Mouse (Mus musculus): ENCODE results near the gene Olfr1352. TPM values are rescaled to one million over a fixed set of nuclear protein-coding genes. Genes with fewer than 3 reads are reported as not detected.

The Olfr1352 gene
- polyA plus RNA-seq (2015; fragmentation: Nextera tagmentation; extraction: Ambion mirVana), result not detected in 2 replicates

GRCm38 (mm10) chr10:78980750-78981149 is at the start of gene Olfr1352:
Gene Olfr1352 (plus strand): TSS chr10:78981050.

GRCm38 (mm10) chr10:78950336-78950735 is 30.5 kb upstream of the Olfr1352 start, which contains the start of gene Olfr8:
Gene Olfr8 (plus strand): TSS chr10:78950636.

GRCm38 (mm10) chr10:78963009-78963408 is 17.8 kb upstream of the Olfr1352 start, which contains the start of gene Olfr1353:
Gene Olfr1353 (plus strand): TSS chr10:78963309.

GRCm38 (mm10) chr10:79012172-79012571 is 31.3 kb downstream of the Olfr1352 start, which contains the start of gene Olfr1351:
Gene Olfr1351 (plus strand): TSS chr10:79012472.

GRCm38 (mm10) chr10:79028441-79028840 is 47.6 kb downstream of the Olfr1352 start, which contains the start of gene Olfr57:
Gene Olfr57 (plus strand): TSS chr10:79028741.

Other genes with a start within 250 kb of the Olfr1352 start
- gene Ccdc105, start 228.0 kb upstream of the Olfr1352 start, polyA plus RNA-seq (2015; fragmentation: Nextera tagmentation; extraction: Ambion mirVana), result 0.19 TPM in 1 of 2 replicates, not detected in the other
- 0.58 and 0.60 TPM in 2 replicates for gene Slc1a6, start 200.6 kb upstream of the Olfr1352 start, polyA plus RNA-seq (2015; fragmentation: Nextera tagmentation; extraction: Ambion mirVana)
- gene Olfr1356, start 128.9 kb upstream of the Olfr1352 start, polyA plus RNA-seq (2015; fragmentation: Nextera tagmentation; extraction: Ambion mirVana), result not detected in 2 replicates
- not detected in 2 replicates for gene Olfr1355, start 105.5 kb upstream of the Olfr1352 start, polyA plus RNA-seq (2015; fragmentation: Nextera tagmentation; extraction: Ambion mirVana)
- gene Olfr1354, start 67.9 kb upstream of the Olfr1352 start, polyA plus RNA-seq (2015; fragmentation: Nextera tagmentation; extraction: Ambion mirVana), result not detected in 2 replicates
- not detected in 2 replicates for gene Olfr8, start 30.4 kb upstream of the Olfr1352 start, polyA plus RNA-seq (2015; fragmentation: Nextera tagmentation; extraction: Ambion mirVana)
- not detected in 2 replicates for gene Olfr1353, start 17.7 kb upstream of the Olfr1352 start, polyA plus RNA-seq (2015; fragmentation: Nextera tagmentation; extraction: Ambion mirVana)
- not detected in 2 replicates for gene Olfr1351, start 31.4 kb downstream of the Olfr1352 start, polyA plus RNA-seq (2015; fragmentation: Nextera tagmentation; extraction: Ambion mirVana)
- gene Olfr57, start 47.7 kb downstream of the Olfr1352 start, polyA plus RNA-seq (2015; fragmentation: Nextera tagmentation; extraction: Ambion mirVana), result 0.30 TPM in 1 of 2 replicates, not detected in the other
- 15.4 and 16.1 TPM in 2 replicates for gene 2610008E11Rik, start 116.5 kb downstream of the Olfr1352 start, polyA plus RNA-seq (2015; fragmentation: Nextera tagmentation; extraction: Ambion mirVana)
- gene Vmn2r80, start 167.7 kb downstream of the Olfr1352 start, polyA plus RNA-seq (2015; fragmentation: Nextera tagmentation; extraction: Ambion mirVana), result not detected in 2 replicates

Data from adrenal gland, postnatal 0 days (tissue).